Mouse (Mus musculus) lung, adult 2 months (tissue): ENCODE results near the gene Tmem191c. TPM values are rescaled to one million over a fixed set of nuclear protein-coding genes. Genes with fewer than 3 reads are reported as not detected.

ENCODE experiments used
- DNase-seq: peaks from one replicate; pipeline ENCODE4 v3.0.0; 2022
- H3K4me1 ChIP-seq: fragments of 200-500 bp; 2 replicates; pipeline ENCODE4 v1.6.1; 2011; ENCODE audit warnings: low read length; ENCODE audit not compliant: control insufficient read depth, insufficient read depth
- H3K4me3 ChIP-seq: fragments of 200-500 bp; replicated peaks from 2 replicates; pipeline ENCODE3; 2011; ENCODE audit warnings: low read depth, mild to moderate bottlenecking, control low read depth, low read length; ENCODE audit errors: extremely low read depth
- CTCF ChIP-seq: fragments of 200-500 bp; IDR thresholded peaks from 2 replicates; pipeline ENCODE4 v1.5.1; 2011; ENCODE audit warnings: mild to moderate bottlenecking, low read length, control low read depth; ENCODE audit not compliant: insufficient read depth
- POLR2A ChIP-seq: fragments of 200-500 bp; IDR thresholded peaks from 2 replicates; pipeline ENCODE4 v1.6.1; 2011; ENCODE audit warnings: low read depth, mild to moderate bottlenecking, control low read depth, low read length, borderline replicate concordance; ENCODE audit errors: extremely low read depth
- WGBS: fragments of 180-500 bp; shearing (Covaris S2); methylation state at CpG from one replicate; pipeline ENCODE4 v1.1.7; 2018; 5-methylcytosine and 5-hydroxymethylcytosine counted together
- polyA plus RNA-seq: library from polyadenylated mRNA; depleted of rRNA; stranded (reverse); fragments of >200 nt; gene quantifications from 2 replicates; pipeline ENCODE4 v1.2.3, GENCODE M21; 2012; rRNA removed

Tmem191c gene
- polyA plus RNA-seq, 1 experiment: 7.0 TPM

- WGBS: 48% methylated on average over 5 of the region's 5 CpGs
- TF ChIP-seq POLR2A: no peak
- no peak for TF ChIP-seq CTCF
- no peak for DNase-seq
- no peaks in the 10 kb centered on the region for H3K4me1 ChIP-seq
- no peak overlapping the region for H3K4me3 ChIP-seq
Observed at GRCm38 (mm10) chr16:17321481-17321880, 45.6 kb downstream of the Tmem191c start.

- TF ChIP-seq POLR2A (no peak), CTCF (no peak)
- DNase-seq: no peak
- Histone ChIP-seq H3K4me3 (no peak overlapping the region), H3K4me1 (no peaks in the 10 kb centered on the region)
- 89% methylated on average over 5 of the region's 5 CpGs for WGBS
Observed at GRCm38 (mm10) chr16:17324745-17325144, 48.9 kb downstream of the Tmem191c start.

GRCm38 (mm10) chr16:17326064-17326463, 50.2 kb downstream of the Tmem191c start:
- Histone ChIP-seq H3K4me1 (no peaks in the 10 kb centered on the region), H3K4me3 (no peak overlapping the region)
- TF ChIP-seq CTCF (no peak), POLR2A (no peak)
- WGBS: 94% methylated on average over 2 of the region's 2 CpGs
- DNase-seq: no peak

- no peak for DNase-seq
- Histone ChIP-seq H3K4me1 (no peaks in the 10 kb centered on the region), H3K4me3 (no peak overlapping the region)
- no peak for TF ChIP-seq CTCF
- 87% methylated on average over 1 of the region's 1 CpGs for WGBS
Observed at GRCm38 (mm10) chr16:17329848-17330570, 54.1 kb downstream of the Tmem191c start.

GRCm38 (mm10) chr16:17331116-17331515, 55.2 kb downstream of the Tmem191c start, which contains the start of gene Serpind1:
Gene Serpind1, plus strand, starts transcription at chr16:17331371.
- H3K4me1 ChIP-seq: no peaks in the 10 kb centered on the region
- WGBS: 55% methylated on average over 2 of the region's 2 CpGs
- TF ChIP-seq CTCF (no peak), POLR2A (no peak)
- no peak for DNase-seq
- no peak within 1 kb of the TSS for H3K4me3 ChIP-seq

- DNase-seq: no peak
- TF ChIP-seq POLR2A (no peak), CTCF (no peak)
- H3K4me3 ChIP-seq: no peak overlapping the region
- no peaks in the 10 kb centered on the region for H3K4me1 ChIP-seq
- 96% methylated on average over 5 of the region's 5 CpGs for WGBS
Observed at GRCm38 (mm10) chr16:17331855-17332254, 56.0 kb downstream of the Tmem191c start.

Other genes with a start within 250 kb of the Tmem191c start
- 1.2 and 2.2 TPM in 2 replicates for gene Ypel1, start 206.4 kb upstream of the Tmem191c start, polyA plus RNA-seq
- 66.5 and 74.0 TPM in 2 replicates for gene Ppil2, start 164.8 kb upstream of the Tmem191c start, polyA plus RNA-seq
- 0.89 and 1.2 TPM in 2 replicates for gene 2610318N02Rik, start 150.9 kb upstream of the Tmem191c start, polyA plus RNA-seq
- 29.1 and 37.2 TPM in 2 replicates for gene Sdf2l1, start 143.7 kb upstream of the Tmem191c start, polyA plus RNA-seq
- gene Ydjc, start 131.5 kb upstream of the Tmem191c start, polyA plus RNA-seq: 5.7 and 6.2 TPM in 2 replicates
- 0.91 TPM in 2 replicates for gene Ccdc116, start 128.8 kb upstream of the Tmem191c start, polyA plus RNA-seq
- gene Ube2l3, start 73.4 kb upstream of the Tmem191c start, polyA plus RNA-seq: 40.4 and 51.2 TPM in 2 replicates
- 0.02 and 0.07 TPM in 2 replicates for gene Rimbp3, start 67.5 kb upstream of the Tmem191c start, polyA plus RNA-seq
- gene Hic2, start 42.5 kb upstream of the Tmem191c start, polyA plus RNA-seq: 2.0 and 2.2 TPM in 2 replicates
- gene Serpind1, start 55.3 kb downstream of the Tmem191c start, polyA plus RNA-seq: 0.93 and 1.7 TPM in 2 replicates
- gene Snap29, start 129.9 kb downstream of the Tmem191c start, polyA plus RNA-seq: 4.6 and 7.3 TPM in 2 replicates
- 38.0 and 55.9 TPM in 2 replicates for gene Pi4ka, start 130.2 kb downstream of the Tmem191c start, polyA plus RNA-seq
- 56.5 and 63.3 TPM in 2 replicates for gene Crkl, start 175.9 kb downstream of the Tmem191c start, polyA plus RNA-seq
- 2.5 and 2.6 TPM in 2 replicates for gene Aifm3, start 213.5 kb downstream of the Tmem191c start, polyA plus RNA-seq
- 243 and 247 TPM in 2 replicates for gene Lztr1, start 232.6 kb downstream of the Tmem191c start, polyA plus RNA-seq